Mouse (Mus musculus) thymus, adult 2 months (tissue): ENCODE results near the gene Fli1.

Experiments used
- CTCF ChIP-seq: fragments of 200-500 bp; IDR thresholded peaks from 2 replicates; pipeline ENCODE4 v1.5.1; 2012; ENCODE audit warnings: mild to moderate bottlenecking, control low read depth, low read length, moderate library complexity, borderline replicate concordance; ENCODE audit not compliant: control insufficient read depth, poor library complexity, insufficient read depth; ENCODE audit errors: extremely low read depth
- POLR2A ChIP-seq: fragments of 200-500 bp; IDR thresholded peaks from 2 replicates; pipeline ENCODE4 v1.6.1; 2012; ENCODE audit warnings: mild to moderate bottlenecking, low read length, control low read depth, moderate library complexity; ENCODE audit not compliant: control insufficient read depth, poor library complexity, insufficient read depth; ENCODE audit errors: extremely low read depth

DNA sequence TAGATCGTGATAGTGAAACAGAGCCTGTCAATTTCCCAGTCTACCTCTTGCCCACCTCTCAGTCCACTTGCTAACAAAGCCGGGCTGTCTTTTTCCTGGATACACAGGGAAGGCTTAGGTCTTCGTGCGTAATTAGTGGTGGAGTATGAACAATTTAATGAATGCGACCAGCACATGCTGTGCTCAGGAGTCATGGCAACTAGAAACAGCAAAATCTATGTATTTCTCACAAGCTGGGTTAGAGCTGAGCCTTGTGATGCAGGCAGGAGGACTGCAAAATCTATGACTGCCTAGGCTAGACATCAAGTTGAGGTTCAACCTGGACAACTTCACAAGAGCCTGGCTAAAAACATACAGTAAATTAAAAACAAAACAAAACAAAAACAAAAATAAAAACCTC, 12.5 kb downstream of the Fli1 start:
- TF ChIP-seq CTCF (no peak), POLR2A (no peak)
